Mouse (Mus musculus) embryonic stem cell, embryonic (primary cell): ENCODE data around the gene Rora.

Source experiments
- CTCF ChIA-PET, 4 experiments: fragments of 300-600 bp in 2 of 4; fragments of 350-600 bp in 2 of 4; sonication (Branson Sonifier 250); formaldehyde crosslinking; loops; one replicate each; lab custom pipeline; 2022; ENCODE audit warnings: inconsistent platforms in 2 of 4; lab: Charles Lee
- POLR2A ChIA-PET, 4 experiments: fragments of 300-600 bp in 2 of 4; fragments of 350-600 bp in 2 of 4; sonication (Branson Sonifier 250); formaldehyde crosslinking; loops; one replicate each; lab custom pipeline; 2022; ENCODE audit warnings: antibody characterized with exemption in 4 of 4, inconsistent platforms in 1 of 4; lab: Charles Lee

Rora gene

GRCm38 (mm10) chr9:69354228-69354627 lies 700.6 kb downstream of the Rora start:
- CTCF ChIA-PET: interaction anchor here in 2 of 4 experiments (1.0 to 2.7 kb wide), 3 partner anchors 13 to 126 kb away, joined by 3 to 10 read pairs (median 8); no protein-coding TSS in a partner anchor
- POLR2A ChIA-PET: interaction anchor here in 2 of 4 experiments (0.8 to 1.9 kb wide), 3 partner anchors 10 to 26 kb away, joined by 3 to 6 read pairs (median 3); no protein-coding TSS in a partner anchor

- CTCF ChIA-PET: interaction anchor here (0.6 to 2.5 kb wide), 21 partner anchors 9 to 929 kb away, joined by 3 to 34 read pairs (median 4); no protein-coding TSS in a partner anchor
- POLR2A ChIA-PET: interaction anchor here in 2 of 4 experiments (0.6 to 0.8 kb wide), 2 partner anchors 572 to 928 kb away, joined by 3 to 5 read pairs; no protein-coding TSS in a partner anchor
These were observed 704.2 kb downstream of the Rora start for GRCm38 (mm10) chr9:69357834-69358233.

- POLR2A ChIA-PET: interaction anchor here in 1 of 4 experiments (0.6 kb wide), 1 partner anchor 1089 kb away, joined by 5 read pairs; no protein-coding TSS in a partner anchor
- CTCF ChIA-PET: interaction anchor here in 3 of 4 experiments (0.6 to 2.5 kb wide), 16 partner anchors 8 to 585 kb away, joined by 3 to 34 read pairs (median 4); no protein-coding TSS in a partner anchor
These were observed 705.2 kb downstream of the Rora start for GRCm38 (mm10) chr9:69358797-69359196.

- CTCF ChIA-PET: interaction anchor here in 2 of 4 experiments (2.0 to 3.1 kb wide), 2 partner anchors 118 kb away, joined by 7 to 12 read pairs; no protein-coding TSS in a partner anchor
- POLR2A ChIA-PET: interaction anchor here in 1 of 4 experiments (0.6 kb wide), 1 partner anchor 8 kb away, joined by 3 read pairs; no protein-coding TSS in a partner anchor
These were observed 708.4 kb downstream of the Rora start for GRCm38 (mm10) chr9:69361951-69362445.

- ChIA-PET POLR2A (no interaction called here), CTCF (interaction anchor here in 2 of 4 experiments (0.6 to 3.1 kb wide), 4 partner anchors 19 to 118 kb away, joined by 3 to 12 read pairs (median 5); no protein-coding TSS in a partner anchor)
These were observed 709.2 kb downstream of the Rora start for GRCm38 (mm10) chr9:69362766-69363165.

- CTCF ChIA-PET: interaction anchor here in 3 of 4 experiments (0.6 to 3.1 kb wide), 7 partner anchors 11 to 444 kb away, joined by 3 to 12 read pairs (median 4); no protein-coding TSS in a partner anchor
- POLR2A ChIA-PET: interaction anchor here in 2 of 4 experiments (0.6 to 1.0 kb wide), 2 partner anchors 9 to 423 kb away, joined by 3 to 4 read pairs; no protein-coding TSS in a partner anchor
These were observed 710.5 kb downstream of the Rora start for GRCm38 (mm10) chr9:69364117-69364516.

GRCm38 (mm10) chr9:69367055-69367454 lies 713.5 kb downstream of the Rora start:
- POLR2A ChIA-PET: no interaction called here
- CTCF ChIA-PET: interaction anchor here (0.6 to 4.3 kb wide), 13 partner anchors 9 to 313 kb away, joined by 3 to 19 read pairs (median 5); no protein-coding TSS in a partner anchor

- ChIA-PET CTCF (interaction anchor here (0.8 to 4.3 kb wide), 17 partner anchors 9 to 314 kb away, joined by 3 to 19 read pairs (median 3); no protein-coding TSS in a partner anchor), POLR2A (interaction anchor here in 1 of 4 experiments (0.6 kb wide), 1 partner anchor 79 kb away, joined by 6 read pairs; no protein-coding TSS in a partner anchor)
These were observed 714.5 kb downstream of the Rora start for GRCm38 (mm10) chr9:69368071-69368470.

- ChIA-PET POLR2A (interaction anchor here in 2 of 4 experiments (0.6 to 1.1 kb wide), 2 partner anchors 14 to 17 kb away, joined by 3 to 4 read pairs; no protein-coding TSS in a partner anchor), CTCF (no interaction called here)
These were observed 717.6 kb downstream of the Rora start for GRCm38 (mm10) chr9:69371046-69371724.

GRCm38 (mm10) chr9:69372871-69373270 lies 719.3 kb downstream of the Rora start:
- POLR2A ChIA-PET: interaction anchor here in 1 of 4 experiments (1.3 kb wide), 1 partner anchor 9 kb away, joined by 4 read pairs; no protein-coding TSS in a partner anchor
- CTCF ChIA-PET: interaction anchor here (0.6 to 3.1 kb wide), 5 partner anchors 84 to 886 kb away, joined by 3 to 19 read pairs (median 5); no protein-coding TSS in a partner anchor

GRCm38 (mm10) chr9:69376982-69377653 lies 723.5 kb downstream of the Rora start:
- CTCF ChIA-PET: interaction anchor here in 3 of 4 experiments (0.5 to 2.7 kb wide), 24 partner anchors 9 to 454 kb away, joined by 3 to 64 read pairs (median 5); no protein-coding TSS in a partner anchor
- POLR2A ChIA-PET: interaction anchor here in 2 of 4 experiments (0.7 to 1.0 kb wide), 3 partner anchors 13 to 102 kb away, joined by 3 to 4 read pairs (median 3); no protein-coding TSS in a partner anchor

- POLR2A ChIA-PET: interaction anchor here in 1 of 4 experiments (1.0 kb wide), 1 partner anchor 102 kb away, joined by 4 read pairs; no protein-coding TSS in a partner anchor
- CTCF ChIA-PET: interaction anchor here in 3 of 4 experiments (0.5 to 2.7 kb wide), 24 partner anchors 9 to 454 kb away, joined by 3 to 64 read pairs (median 5); no protein-coding TSS in a partner anchor
These were observed 724.1 kb downstream of the Rora start for GRCm38 (mm10) chr9:69377654-69378045.

GRCm38 (mm10) chr9:69380546-69380945 lies 727.0 kb downstream of the Rora start:
- ChIA-PET POLR2A (no interaction called here), CTCF (interaction anchor here in 1 of 4 experiments (1.6 kb wide), 1 partner anchor 100 kb away, joined by 6 read pairs; no protein-coding TSS in a partner anchor)

GRCm38 (mm10) chr9:69381741-69382140 lies 728.2 kb downstream of the Rora start:
- POLR2A ChIA-PET: interaction anchor here in 1 of 4 experiments (0.8 kb wide), 1 partner anchor 12 kb away, joined by 3 read pairs; no protein-coding TSS in a partner anchor
- CTCF ChIA-PET: interaction anchor here (0.6 to 1.5 kb wide), 9 partner anchors 14 to 1191 kb away, joined by 3 to 6 read pairs (median 4); no protein-coding TSS in a partner anchor

GRCm38 (mm10) chr9:69384475-69384874 lies 730.9 kb downstream of the Rora start:
- ChIA-PET CTCF (interaction anchor here in 3 of 4 experiments (0.6 to 1.1 kb wide), 8 partner anchors 17 to 1843 kb away, joined by 3 to 4 read pairs (median 4); no protein-coding TSS in a partner anchor), POLR2A (no interaction called here)

GRCm38 (mm10) chr9:69384905-69385304 lies 731.3 kb downstream of the Rora start:
- POLR2A ChIA-PET: no interaction called here
- CTCF ChIA-PET: interaction anchor here in 2 of 4 experiments (0.6 to 1.1 kb wide), 3 partner anchors 18 to 95 kb away, joined by 3 to 4 read pairs (median 3); no protein-coding TSS in a partner anchor

GRCm38 (mm10) chr9:69387296-69387695 lies 733.7 kb downstream of the Rora start:
- ChIA-PET POLR2A (no interaction called here), CTCF (no interaction called here)
